7 mouse cellular contexts compared by ENCODE assay signal in genomic region chr2:28374838-28375237, GRCm38 (mm10).
DNase-seq lines count a peak whose midpoint lies in the region; ATAC-seq and TF ChIP-seq lines count a peak whose summit lies in the region.

No protein-coding gene starts in this region.

- TF ChIP-seq EP300 in CH12.LX (IDR thresholded peaks at IDR 0.05; ENCODE audit: low read length) = no peak

- H3K36me3 ChIP-seq in CH12.LX (replicated peaks in 1 of 2; ENCODE audit: control insufficient read depth in 1 of 2, insufficient read depth in 1 of 2, low read length in 1 of 2) = no peaks in the 10 kb centered on the region
- H3K36me3 ChIP-seq in kidney, postnatal 0 days (ENCODE audit: insufficient read depth, low read length) = no peaks in the 10 kb centered on the region

- no peak overlapping the region for H3K4me2 ChIP-seq in CH12.LX (ENCODE audit: insufficient read depth, low read depth, poor library complexity, severe bottlenecking)
- no peak overlapping the region for H3K4me2 ChIP-seq in kidney, postnatal 0 days (ENCODE audit: low read length)

- no peak overlapping the region for H3K9ac ChIP-seq in CH12.LX (ENCODE audit: insufficient read depth, low read depth)
- no peak overlapping the region for H3K9ac ChIP-seq in kidney, postnatal 0 days (ENCODE audit: low read depth, low read length)

- no peak overlapping the region for H3K27ac ChIP-seq in CH12.LX (ENCODE audit: insufficient read depth, low read depth)
- no peak overlapping the region for H3K27ac ChIP-seq in kidney, postnatal 0 days

- H3K4me1 ChIP-seq in CH12.LX (ENCODE audit: control insufficient read depth in 1 of 2, insufficient read depth in 2 of 2) = peaks cover 0 to 7% of the 10 kb centered on the region in 2 experiments; a peak in 1 of 4 replicates
- H3K4me1 ChIP-seq in kidney, postnatal 0 days (replicated peaks; ENCODE audit: insufficient read depth, low read length) = peaks cover 15% of the 10 kb centered on the region
- H3K4me1 ChIP-seq in lung, adult 2 months (ENCODE audit: control insufficient read depth, insufficient read depth, low read length) = no peaks in the 10 kb centered on the region

- DNase-seq in 416B (ENCODE audit: low read depth) (peak; percentile 45), CH12.LX (ENCODE audit: extremely low read depth) (peak; percentile 36)
- peak; percentile 34 for DNase-seq in c-Kit-positive CD71-negative TER-119-negative erythroid progenitor cells, embryonic 14.5 days (ENCODE audit: low read depth)
- DNase-seq in frontal cortex, postnatal 36 days (ENCODE audit: low spot score in 2 of 2) = peak; percentile 67 to 71
- DNase-seq in kidney, postnatal 0 days (ENCODE audit: low spot score) = peak; percentile 81
- DNase-seq in lung, adult 2 months = peak; percentile 52
- DNase-seq in right cerebral cortex, postnatal 10 days (ENCODE audit: low spot score in 2 of 2) = peak; percentile 52 to 70

- WGBS in kidney, postnatal 0 days = 11% methylated on average over 3 of the region's 3 CpGs
- 18% methylated on average over 3 of the region's 3 CpGs for WGBS in lung, adult 2 months

- in situ Hi-C loops in CH12.LX (cut with MboI; ENCODE audit: low pct_ligation_motif_present, low pct_unique_long_range_greater_than_20kb, low sequenced_read_pairs) = no loop called here

- no peaks in the 10 kb centered on the region for H3K9me3 ChIP-seq in CH12.LX (replicated peaks; ENCODE audit: low read length)
- H3K9me3 ChIP-seq in kidney, postnatal 0 days (replicated peaks; ENCODE audit: low read length) = no peaks in the 10 kb centered on the region

- H3K27me3 ChIP-seq in CH12.LX (replicated peaks) = peaks cover 63% of the 10 kb centered on the region
- no peaks in the 10 kb centered on the region for H3K27me3 ChIP-seq in kidney, postnatal 0 days (ENCODE audit: insufficient read depth, low read length)

- peak; percentile 20 to 71; a peak in 3 of 4 replicates for TF ChIP-seq CTCF in CH12.LX (conservative IDR thresholded peaks at IDR 0.05 in 1 of 2, IDR thresholded peaks at IDR 0.05 in 1 of 2; ENCODE audit: low read depth in 2 of 2, low read length in 2 of 2)
- TF ChIP-seq CTCF in kidney, postnatal 0 days (IDR thresholded peaks at IDR 0.05; ENCODE audit: low read depth) = peak; percentile 79
- peak; percentile 82 for TF ChIP-seq CTCF in lung, adult 2 months (IDR thresholded peaks at IDR 0.05; ENCODE audit: insufficient read depth, low read length)

- TF ChIP-seq RAD21 in CH12.LX (IDR thresholded peaks at IDR 0.05; ENCODE audit: low read depth, low read length) = peak; percentile 60

- H3K4me3 ChIP-seq in CH12.LX (replicated peaks in 1 of 3; ENCODE audit: low read depth in 2 of 3, low read length in 2 of 3, poor library complexity in 1 of 3) = no peak overlapping the region
- H3K4me3 ChIP-seq in kidney, postnatal 0 days (replicated peaks; ENCODE audit: low read depth, low read length) = no peak overlapping the region
- no peak overlapping the region for H3K4me3 ChIP-seq in lung, adult 2 months (replicated peaks; ENCODE audit: extremely low read depth, low read depth, low read length)

- no peak for ATAC-seq in kidney, postnatal 0 days (replicated peaks; ENCODE audit: low FRiP score, low read depth)

- TF ChIP-seq POLR2A in CH12.LX (IDR thresholded peaks at IDR 0.05; ENCODE audit: low read depth, low read length) = no peak
- no peak for TF ChIP-seq POLR2A in lung, adult 2 months (IDR thresholded peaks at IDR 0.05; ENCODE audit: borderline replicate concordance, extremely low read depth, low read depth, low read length)

- dilution Hi-C loops in CH12.LX (cut with MboI; ENCODE audit: extremely low pct_ligation_motif_present, extremely low pct_unique_long_range_greater_than_20kb, low sequenced_read_pairs) = no loop called here

- no peaks in the 10 kb centered on the region for H3K79me2 ChIP-seq in CH12.LX (replicated peaks; ENCODE audit: control insufficient read depth, extremely low read depth, insufficient read depth, poor library complexity, severe bottlenecking)

TF ChIP-seq in CH12.LX, 34 proteins besides CTCF, POLR2A, EP300 and RAD21:
- no peak for TF ChIP-seq UBTF (IDR thresholded peaks at IDR 0.05; ENCODE audit: low read depth, low read length)
- TF ChIP-seq ELF1 (IDR thresholded peaks at IDR 0.05; ENCODE audit: low read depth, low read length) = no peak
- TF ChIP-seq MAZ (IDR thresholded peaks at IDR 0.05; ENCODE audit: low read depth, low read length) = no peak
- TF ChIP-seq SMC3 (IDR thresholded peaks at IDR 0.05; ENCODE audit: low read depth, low read length) = peak; percentile 58
